Comparison of ENCODE assay signal across 10 mouse cellular contexts in the genomic region with DNA sequence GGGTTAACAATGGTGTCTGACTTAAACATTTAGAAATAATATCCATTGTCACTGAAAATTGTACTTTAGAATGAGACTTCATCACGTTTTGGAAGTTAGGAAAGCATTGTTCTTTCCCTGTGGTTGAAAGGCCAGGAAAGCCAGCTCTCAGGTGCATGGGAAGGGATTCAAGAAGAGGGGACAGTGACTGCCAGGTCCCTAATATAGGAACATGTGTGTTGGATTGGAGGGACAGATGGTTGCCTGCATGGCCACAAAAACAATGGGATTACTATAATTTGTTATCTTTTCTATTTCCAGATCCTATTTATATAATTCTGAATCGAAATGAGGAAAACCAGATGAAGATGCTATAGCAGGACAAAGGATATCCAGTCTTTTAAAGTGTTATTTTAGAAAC.
"Had no signal": no experiment of that assay in that cellular context is flagged by ENCODE, and none has a peak within 500 bp of the region (broad histone marks: within the 10 kb centered on the region; RNA-seq: fewer than 3 reads in every experiment).

No protein-coding gene starts in this region.

- H3K4me1 ChIP-seq: limb, embryonic 12.5 days; liver, embryonic 13.5 days; midbrain, embryonic 12.5 days; neural tube, embryonic 13.5 days had no signal

- H3K27me3 ChIP-seq: limb, embryonic 12.5 days; liver, embryonic 13.5 days; midbrain, embryonic 12.5 days; neural tube, embryonic 13.5 days had no signal

- H3K36me3 ChIP-seq: limb, embryonic 12.5 days; liver, embryonic 13.5 days; midbrain, embryonic 12.5 days; neural tube, embryonic 13.5 days had no signal

- DNase-seq: kidney, postnatal 36 days; liver; liver, embryonic 13.5 days; liver, postnatal 0 days; right cerebral cortex, postnatal 14 days; thymus, postnatal 36 days had no signal

- H3K4me3 ChIP-seq: layer of hippocampus, adult 2 months; limb, embryonic 12.5 days; liver, embryonic 13.5 days; midbrain, embryonic 12.5 days; neural tube, embryonic 13.5 days had no signal

- H3K27ac ChIP-seq: layer of hippocampus, adult 2 months; limb, embryonic 12.5 days; liver, embryonic 13.5 days; midbrain, embryonic 12.5 days; neural tube, embryonic 13.5 days had no signal
